Mouse (Mus musculus) kidney, embryonic 15.5 days (tissue): ENCODE results near the gene Ttyh2. TPM values are rescaled to one million over a fixed set of nuclear protein-coding genes. Genes with fewer than 3 reads are reported as not detected.

Source experiments
- ATAC-seq: fragments of 200-750 bp; cut with Nextera tagmentation; replicated peaks from 2 replicates; pipeline ENCODE4 v1.8.0; 2017; ENCODE audit warnings: moderate TSS enrichment; ENCODE audit not compliant: low FRiP score
- H3K27ac ChIP-seq: fragments of 300-500 bp; sonication (generic); 2 replicates; pipeline ENCODE4 v1.5.1; 2015; ENCODE audit warnings: mild to moderate bottlenecking, inconsistent platforms
- H3K27me3 ChIP-seq: fragments of 300-500 bp; sonication (generic); 2 replicates; pipeline ENCODE4 v1.6.1; 2015; ENCODE audit warnings: inconsistent platforms
- H3K36me3 ChIP-seq: fragments of 300-500 bp; sonication (generic); 2 replicates; pipeline ENCODE4 v1.6.1; 2015; ENCODE audit warnings: inconsistent platforms
- H3K4me1 ChIP-seq: fragments of 300-500 bp; sonication (generic); 2 replicates; pipeline ENCODE4 v1.6.1; 2015; ENCODE audit warnings: inconsistent platforms
- H3K4me2 ChIP-seq: fragments of 300-500 bp; sonication (generic); 2 replicates; pipeline ENCODE4 v1.6.1; 2015; ENCODE audit warnings: moderate library complexity, mild to moderate bottlenecking, inconsistent platforms
- H3K4me3 ChIP-seq: fragments of 300-500 bp; sonication (generic); replicated peaks from 2 replicates; pipeline ENCODE4 v1.5.1; 2015; ENCODE audit warnings: mild to moderate bottlenecking, inconsistent platforms
- H3K9ac ChIP-seq: fragments of 300-500 bp; sonication (generic); 2 replicates; pipeline ENCODE4 v1.6.1; 2015; ENCODE audit warnings: mild to moderate bottlenecking, inconsistent platforms
- H3K9me3 ChIP-seq: fragments of 300-500 bp; sonication (generic); replicated peaks from 2 replicates; pipeline ENCODE4 v1.6.1; 2016; ENCODE audit warnings: inconsistent platforms
- WGBS: fragments of 180-500 bp; shearing (Covaris S2); methylation state at CpG from one replicate; pipeline ENCODE4 v1.1.7; 2015; ENCODE audit warnings: mixed read lengths; 5-methylcytosine and 5-hydroxymethylcytosine counted together
- polyA plus RNA-seq: library from polyadenylated mRNA; unstranded; fragments of >200 nt; fragmentation: Nextera tagmentation; extraction: Ambion mirVana; gene quantifications from 2 replicates; pipeline ENCODE4 v1.2.1, GENCODE M21; 2015

Ttyh2 gene
- polyA plus RNA-seq, 1 experiment from 2014 or later: 15.8 TPM

DNA sequence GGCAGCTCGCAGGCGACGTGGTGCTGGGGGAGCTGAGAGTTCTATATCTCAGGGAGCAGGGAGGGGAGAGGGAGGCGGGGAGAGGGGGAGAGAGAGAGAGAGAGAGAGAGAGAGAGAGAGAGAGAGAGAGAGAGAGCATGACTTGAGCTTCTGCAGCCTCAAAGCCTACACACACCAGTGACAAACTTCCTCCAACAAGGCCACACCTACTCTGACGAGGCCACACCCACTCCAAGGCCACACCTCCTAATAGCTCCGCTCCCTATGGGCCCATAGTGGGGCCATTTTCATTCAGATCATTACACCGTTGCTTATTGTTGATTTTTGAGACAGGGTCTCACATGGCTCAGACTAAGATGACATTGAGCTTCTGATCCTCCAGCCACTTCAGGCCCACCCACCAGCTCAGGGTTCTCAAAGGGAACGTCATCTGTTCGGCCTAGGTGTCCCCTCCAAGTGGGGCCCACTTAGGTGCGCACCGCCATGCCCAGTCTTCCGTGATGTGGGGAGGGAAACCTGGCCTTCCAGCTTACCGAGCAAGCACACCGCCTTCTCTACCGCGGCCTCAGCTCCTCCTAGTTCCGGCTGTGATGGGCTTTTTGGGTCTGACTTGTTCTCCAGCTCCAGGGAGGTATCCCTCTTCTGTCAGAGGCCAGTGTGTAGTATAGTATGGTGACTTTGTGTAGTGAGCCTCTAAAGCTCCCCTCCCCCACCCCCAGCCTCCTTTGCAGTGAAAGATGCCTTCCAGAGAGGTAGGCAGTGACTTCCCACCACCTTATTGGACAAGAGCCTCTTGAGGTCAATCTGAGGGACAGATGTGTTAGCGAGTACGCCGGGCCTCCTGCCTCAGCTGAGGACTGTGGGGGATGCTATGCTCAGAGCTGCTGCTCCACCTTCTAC, 8.7 kb downstream of the Ttyh2 start:
- no peak overlapping the region for H3K9ac ChIP-seq
- H3K4me3 ChIP-seq: no peak overlapping the region
- no peak overlapping the region for H3K27ac ChIP-seq
- no peaks in the 10 kb centered on the region for H3K27me3 ChIP-seq
- H3K36me3 ChIP-seq: no peaks in the 10 kb centered on the region
- 67% methylated on average over 20 of the region's 20 CpGs for WGBS
- H3K4me2 ChIP-seq: no peak overlapping the region
- ATAC-seq: no peak
- peaks cover 54% of the 10 kb centered on the region for H3K4me1 ChIP-seq
- no peaks in the 10 kb centered on the region for H3K9me3 ChIP-seq

GRCm38 (mm10) chr11:114684627-114685373, 9.6 kb downstream of the Ttyh2 start:
- 66% methylated on average over 14 of the region's 14 CpGs for WGBS
- Histone ChIP-seq H3K27me3 (no peaks in the 10 kb centered on the region), H3K36me3 (no peaks in the 10 kb centered on the region; the same call in 1 of the 2 replicates), H3K9ac (no peak overlapping the region), H3K4me2 (no peak overlapping the region), H3K9me3 (no peaks in the 10 kb centered on the region), H3K27ac (no peak overlapping the region), H3K4me3 (no peak overlapping the region), H3K4me1 (peaks cover 45% of the 10 kb centered on the region)
- no peak for ATAC-seq

- 81% methylated on average over 9 of the region's 9 CpGs for WGBS
- Histone ChIP-seq H3K27ac (no peak overlapping the region), H3K4me1 (peaks cover 37% of the 10 kb centered on the region), H3K4me3 (no peak overlapping the region), H3K9ac (no peak overlapping the region), H3K9me3 (no peaks in the 10 kb centered on the region), H3K27me3 (no peaks in the 10 kb centered on the region), H3K4me2 (no peak overlapping the region), H3K36me3 (peaks cover 5% of the 10 kb centered on the region; the same call in 1 of the 2 replicates)
- ATAC-seq: no peak
Measured at GRCm38 (mm10) chr11:114685526-114686040, 10.4 kb downstream of the Ttyh2 start.

DNA sequence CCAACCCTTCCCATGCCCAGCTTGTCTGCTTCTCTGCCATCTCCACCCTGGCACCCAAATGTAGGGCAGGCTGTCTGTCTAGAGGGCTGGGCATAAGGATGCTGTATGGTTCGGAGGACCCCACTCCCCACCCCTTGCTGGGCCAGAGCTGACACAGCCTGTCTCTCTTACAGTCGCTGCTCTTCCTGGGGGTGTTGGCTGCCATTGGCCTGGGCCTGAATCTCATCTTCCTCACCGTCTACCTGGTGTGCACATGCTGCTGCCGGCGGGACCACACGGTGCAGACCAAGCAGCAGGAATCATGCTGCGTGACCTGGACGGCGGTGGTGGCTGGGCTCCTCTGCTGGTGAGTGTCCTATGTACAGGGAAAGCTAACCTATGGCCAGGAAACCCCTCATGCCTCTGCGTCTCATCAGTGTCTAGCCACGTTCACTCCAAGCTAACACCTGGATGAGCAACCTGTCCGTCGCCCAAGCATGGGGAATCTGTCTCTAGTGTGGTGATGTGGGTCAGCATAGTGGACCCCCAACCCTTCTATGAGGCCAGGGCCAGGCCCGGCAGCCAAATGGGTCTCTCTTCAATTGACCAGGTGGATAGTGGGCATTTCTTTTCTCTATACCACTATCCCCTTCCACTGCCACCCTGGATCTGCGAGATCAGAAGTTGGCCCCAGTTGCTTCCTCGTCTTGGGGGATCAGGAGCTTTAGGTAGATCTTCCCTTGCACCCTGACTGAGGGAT, 11.2 kb downstream of the Ttyh2 start:
- H3K36me3 ChIP-seq: peaks cover 5% of the 10 kb centered on the region; the same call in 1 of the 2 replicates
- H3K27me3 ChIP-seq: no peaks in the 10 kb centered on the region
- no peak overlapping the region for H3K4me3 ChIP-seq
- H3K4me2 ChIP-seq: no peak overlapping the region
- 89% methylated on average over 16 of the region's 16 CpGs for WGBS
- ATAC-seq: no peak
- H3K9ac ChIP-seq: no peak overlapping the region
- H3K9me3 ChIP-seq: no peaks in the 10 kb centered on the region
- H3K27ac ChIP-seq: no peak overlapping the region
- H3K4me1 ChIP-seq: peaks cover 31% of the 10 kb centered on the region

GRCm38 (mm10) chr11:114687574-114688188, 12.4 kb downstream of the Ttyh2 start:
- Histone ChIP-seq H3K4me2 (no peak overlapping the region; the same call in 1 of the 2 replicates), H3K36me3 (peaks cover 5% of the 10 kb centered on the region; the same call in 1 of the 2 replicates), H3K4me3 (no peak overlapping the region), H3K9me3 (no peaks in the 10 kb centered on the region), H3K4me1 (peaks cover 31% of the 10 kb centered on the region), H3K27ac (peak overlapping the region; percentile 54), H3K9ac (no peak overlapping the region), H3K27me3 (no peaks in the 10 kb centered on the region)
- no peak for ATAC-seq
- WGBS: 32% methylated on average over 10 of the region's 10 CpGs

DNA sequence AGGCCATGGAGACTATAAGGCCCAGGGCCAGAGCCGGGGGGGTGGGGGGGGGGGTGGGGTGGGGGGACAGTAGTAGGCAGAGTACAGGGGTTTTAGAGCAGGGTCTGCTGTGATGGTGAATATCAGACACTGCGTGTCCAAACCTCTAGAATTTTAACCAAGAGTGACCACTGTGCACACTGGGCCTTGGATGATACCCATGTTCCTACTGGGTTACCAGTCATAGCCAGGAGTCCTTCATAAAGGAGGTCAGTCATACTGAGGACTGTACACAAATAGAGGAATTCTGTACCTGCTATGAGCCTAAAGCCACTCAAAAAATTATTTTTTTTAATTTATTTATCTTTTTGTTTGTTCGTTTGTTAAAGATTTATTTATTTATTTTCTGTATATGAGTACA, 13.5 kb downstream of the Ttyh2 start:
- H3K36me3 ChIP-seq: peaks cover 5% of the 10 kb centered on the region; the same call in 1 of the 2 replicates
- H3K9me3 ChIP-seq: no peaks in the 10 kb centered on the region
- no peak overlapping the region for H3K27ac ChIP-seq
- no peak overlapping the region for H3K4me2 ChIP-seq
- 89% methylated on average over 3 of the region's 3 CpGs for WGBS
- ATAC-seq: no peak
- H3K27me3 ChIP-seq: no peaks in the 10 kb centered on the region
- no peak overlapping the region for H3K9ac ChIP-seq
- H3K4me1 ChIP-seq: peaks cover 33% of the 10 kb centered on the region
- no peak overlapping the region for H3K4me3 ChIP-seq

DNA sequence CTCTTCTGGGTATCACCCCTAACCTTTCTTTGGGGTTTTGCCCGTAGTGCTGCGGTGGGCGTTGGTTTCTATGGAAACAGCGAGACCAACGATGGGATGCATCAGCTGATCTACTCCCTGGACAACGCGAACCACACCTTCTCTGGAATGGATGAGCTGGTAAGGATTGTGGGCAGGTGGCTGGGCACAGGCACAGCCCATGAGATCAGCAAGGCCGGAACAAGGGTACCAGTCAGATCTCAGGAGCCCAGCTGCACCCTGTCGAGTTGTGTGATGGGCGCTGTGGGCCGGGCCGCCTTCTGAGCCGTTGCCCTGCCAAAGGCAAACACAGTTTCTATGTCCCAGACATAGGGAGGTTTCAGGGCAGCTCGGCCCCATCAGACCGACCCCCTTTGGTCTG, 15.0 kb downstream of the Ttyh2 start:
- WGBS: 93% methylated on average over 15 of the region's 15 CpGs
- no peak for ATAC-seq
- peaks cover 18% of the 10 kb centered on the region for H3K4me1 ChIP-seq

GRCm38 (mm10) chr11:114691454-114692182, 16.4 kb downstream of the Ttyh2 start:
- peaks cover 12% of the 10 kb centered on the region for H3K4me1 ChIP-seq
- peaks cover 10% of the 10 kb centered on the region; the same call in 1 of the 2 replicates for H3K36me3 ChIP-seq
- no peak overlapping the region for H3K4me3 ChIP-seq
- H3K27me3 ChIP-seq: no peaks in the 10 kb centered on the region
- H3K4me2 ChIP-seq: no peak overlapping the region
- no peak overlapping the region for H3K9ac ChIP-seq
- H3K27ac ChIP-seq: no peak overlapping the region
- 53% methylated on average over 6 of the region's 6 CpGs for WGBS
- no peaks in the 10 kb centered on the region for H3K9me3 ChIP-seq
- ATAC-seq: no peak

More for the DNA sequence above, 15.0 kb downstream of the Ttyh2 start:
- no peaks in the 10 kb centered on the region for H3K27me3 ChIP-seq
- peaks cover 10% of the 10 kb centered on the region; the same call in 1 of the 2 replicates for H3K36me3 ChIP-seq
- no peak overlapping the region for H3K9ac ChIP-seq
- H3K27ac ChIP-seq: no peak overlapping the region
- H3K9me3 ChIP-seq: no peaks in the 10 kb centered on the region
- no peak overlapping the region for H3K4me3 ChIP-seq
- no peak overlapping the region for H3K4me2 ChIP-seq

DNA sequence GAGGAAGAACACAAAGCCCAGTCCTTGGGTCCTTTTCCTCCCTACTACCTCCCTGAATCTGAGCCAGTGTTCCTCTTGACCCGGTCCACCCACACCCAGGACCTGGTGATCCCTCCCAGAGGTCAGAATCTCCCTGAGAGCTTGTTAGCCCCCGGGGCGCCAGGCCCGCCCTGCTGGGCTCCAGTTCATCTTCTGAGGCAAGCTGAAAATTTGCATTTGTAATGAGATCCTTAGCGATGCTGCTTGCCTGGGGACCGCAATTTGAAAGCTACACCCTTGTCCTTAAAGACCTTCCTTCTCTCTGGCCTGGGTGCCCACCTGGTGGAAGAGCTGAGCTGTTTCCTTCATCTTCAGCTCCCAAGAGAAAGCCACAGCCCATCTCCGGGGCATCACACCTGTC, 17.4 kb downstream of the Ttyh2 start:
- no peak overlapping the region for H3K4me3 ChIP-seq
- no peak for ATAC-seq
- no peak overlapping the region for H3K4me2 ChIP-seq
- no peak overlapping the region for H3K9ac ChIP-seq
- H3K4me1 ChIP-seq: peaks cover 8% of the 10 kb centered on the region
- WGBS: 33% methylated on average over 7 of the region's 7 CpGs
- H3K36me3 ChIP-seq: peaks cover 16% of the 10 kb centered on the region; the same call in 1 of the 2 replicates
- H3K27me3 ChIP-seq: no peaks in the 10 kb centered on the region
- H3K27ac ChIP-seq: no peak overlapping the region
- H3K9me3 ChIP-seq: no peaks in the 10 kb centered on the region

- Histone ChIP-seq H3K9me3 (no peaks in the 10 kb centered on the region), H3K36me3 (peaks cover 16% of the 10 kb centered on the region; the same call in 1 of the 2 replicates), H3K27ac (no peak overlapping the region), H3K9ac (no peak overlapping the region), H3K27me3 (no peaks in the 10 kb centered on the region), H3K4me1 (0 out of 2 replicates have a peak, but pooled peaks cover 3% of the 10 kb centered on the region), H3K4me2 (no peak overlapping the region), H3K4me3 (no peak overlapping the region)
- WGBS: 89% methylated on average over 6 of the region's 6 CpGs
- no peak for ATAC-seq
Measured at GRCm38 (mm10) chr11:114693456-114693855, 18.2 kb downstream of the Ttyh2 start.
